Mouse (Mus musculus): ENCODE data around the gene Lrsam1. TPM values are rescaled to one million over a fixed set of nuclear protein-coding genes. Genes with fewer than 3 reads are reported as not detected.

Gene Lrsam1
- total RNA-seq, 1 experiment from 2014 or later = 5.1 TPM

- ATAC-seq (replicated peaks in 1 of 2; ENCODE audit: insufficient read depth in 1 of 2, low FRiP score in 2 of 2, low TSS enrichment in 1 of 2, low read depth in 1 of 2, poor library complexity in 2 of 2, severe bottlenecking in 2 of 2) = peak; percentile 67 to 88
Measured at GRCm38 (mm10) chr2:32912210-32912804, 49.1 kb downstream of the Lrsam1 start.

- no peak for ATAC-seq (replicated peaks in 1 of 2; ENCODE audit: insufficient read depth in 1 of 2, low FRiP score in 2 of 2, low TSS enrichment in 1 of 2, low read depth in 1 of 2, poor library complexity in 2 of 2, severe bottlenecking in 2 of 2)
Measured at GRCm38 (mm10) chr2:32911639-32912182, 49.7 kb downstream of the Lrsam1 start.

DNA sequence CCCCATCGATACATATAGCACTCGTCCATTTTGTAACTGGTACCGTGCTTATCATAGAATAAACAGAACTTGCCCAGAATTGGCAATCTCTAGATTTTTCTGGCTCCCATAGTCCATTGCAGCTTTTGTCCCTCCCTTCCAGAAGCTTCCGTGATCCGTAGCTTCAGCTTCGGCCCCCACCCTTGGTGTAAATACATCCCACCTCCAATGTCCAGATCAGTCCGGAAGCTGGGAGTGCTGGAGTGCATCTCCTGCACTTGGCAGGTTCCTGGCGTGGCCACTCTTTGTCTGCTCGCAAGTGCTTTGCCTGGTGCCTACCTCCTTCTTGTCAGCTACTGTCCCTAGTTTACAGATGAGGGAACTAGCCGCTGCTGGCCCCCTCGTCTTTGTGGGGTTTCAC is 52.6 kb downstream of the Lrsam1 start:
- ATAC-seq (replicated peaks in 1 of 2; ENCODE audit: insufficient read depth in 1 of 2, low FRiP score in 2 of 2, low TSS enrichment in 1 of 2, low read depth in 1 of 2, poor library complexity in 2 of 2, severe bottlenecking in 2 of 2) = no peak

GRCm38 (mm10) chr2:32908272-32908671 is 53.1 kb downstream of the Lrsam1 start:
- ATAC-seq (replicated peaks in 1 of 2; ENCODE audit: insufficient read depth in 1 of 2, low FRiP score in 2 of 2, low TSS enrichment in 1 of 2, low read depth in 1 of 2, poor library complexity in 2 of 2, severe bottlenecking in 2 of 2) = no peak

DNA sequence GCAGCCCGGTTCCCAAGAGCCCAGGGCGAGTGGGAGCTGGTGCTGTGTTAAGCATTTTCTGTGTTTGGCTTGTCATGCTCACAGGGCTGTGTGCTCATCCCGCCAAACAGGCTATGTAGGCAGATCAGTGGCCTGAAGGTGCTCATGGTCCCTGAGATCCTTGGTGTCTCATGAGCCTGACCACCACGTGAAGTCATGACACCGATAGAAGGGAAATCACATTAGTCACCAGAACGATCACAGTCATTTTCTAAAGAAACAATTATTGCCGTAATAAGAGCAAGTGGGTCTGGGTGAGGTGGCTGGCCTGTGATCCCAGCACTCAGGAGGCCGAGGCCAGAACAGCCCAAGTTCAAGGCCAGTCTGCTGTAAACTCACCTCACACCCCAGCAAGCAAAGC is 54.0 kb downstream of the Lrsam1 start:
- no peak for ATAC-seq (replicated peaks in 1 of 2; ENCODE audit: insufficient read depth in 1 of 2, low FRiP score in 2 of 2, low TSS enrichment in 1 of 2, low read depth in 1 of 2, poor library complexity in 2 of 2, severe bottlenecking in 2 of 2)

DNA sequence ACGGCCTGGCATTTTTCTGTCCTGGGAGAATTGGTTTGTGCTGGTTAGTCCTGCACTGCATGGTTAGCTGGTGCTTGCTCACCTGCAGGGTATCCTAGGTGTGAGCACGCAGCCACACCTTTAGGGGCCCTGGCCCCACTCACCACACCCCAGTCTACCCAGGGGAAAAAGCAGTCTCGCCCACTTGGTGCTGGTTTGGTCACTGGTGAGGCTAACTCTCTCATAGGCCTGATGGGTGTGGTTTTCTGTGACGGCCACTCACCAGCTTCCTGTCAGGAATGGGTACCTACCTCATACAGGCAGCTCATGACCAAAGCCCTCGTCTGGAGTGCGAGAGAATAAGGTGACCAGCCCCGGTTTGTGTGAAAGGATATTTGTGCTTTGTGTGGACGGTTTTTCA is 56.1 kb downstream of the Lrsam1 start:
- ATAC-seq (replicated peaks in 1 of 2; ENCODE audit: insufficient read depth in 1 of 2, low FRiP score in 2 of 2, low TSS enrichment in 1 of 2, low read depth in 1 of 2, poor library complexity in 2 of 2, severe bottlenecking in 2 of 2) = no peak

- ATAC-seq (replicated peaks in 1 of 2; ENCODE audit: insufficient read depth in 1 of 2, low FRiP score in 2 of 2, low TSS enrichment in 1 of 2, low read depth in 1 of 2, poor library complexity in 2 of 2, severe bottlenecking in 2 of 2) = no peak
Measured at GRCm38 (mm10) chr2:32904637-32905036, 56.8 kb downstream of the Lrsam1 start.

GRCm38 (mm10) chr2:32903470-32903869 is 57.9 kb downstream of the Lrsam1 start:
- ATAC-seq (replicated peaks in 1 of 2; ENCODE audit: insufficient read depth in 1 of 2, low FRiP score in 2 of 2, low TSS enrichment in 1 of 2, low read depth in 1 of 2, poor library complexity in 2 of 2, severe bottlenecking in 2 of 2) = no peak

DNA sequence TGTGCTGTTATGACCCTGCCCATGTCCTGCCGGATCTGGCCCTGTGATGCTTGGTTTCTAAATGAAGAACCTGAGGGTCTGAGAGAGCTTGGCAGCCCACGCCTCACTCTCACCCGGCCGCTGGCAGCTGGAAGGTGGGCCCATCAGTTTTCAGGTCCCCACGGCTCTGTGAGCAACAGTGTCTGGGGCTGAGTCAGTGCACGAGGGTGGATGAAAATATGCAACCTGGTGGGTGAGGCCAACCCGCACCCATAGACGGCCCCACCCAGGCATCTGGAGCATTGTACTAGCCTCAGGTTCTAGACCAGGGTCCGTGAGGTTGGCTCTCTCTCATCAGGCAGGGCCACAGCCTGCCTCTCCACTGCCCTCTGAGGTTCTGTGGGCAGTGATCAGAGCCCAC is 59.3 kb downstream of the Lrsam1 start:
- ATAC-seq (replicated peaks in 1 of 2; ENCODE audit: insufficient read depth in 1 of 2, low FRiP score in 2 of 2, low TSS enrichment in 1 of 2, low read depth in 1 of 2, poor library complexity in 2 of 2, severe bottlenecking in 2 of 2) = no peak

GRCm38 (mm10) chr2:32898983-32899382 is 62.4 kb downstream of the Lrsam1 start:
- ATAC-seq (replicated peaks in 1 of 2; ENCODE audit: insufficient read depth in 1 of 2, low FRiP score in 2 of 2, low TSS enrichment in 1 of 2, low read depth in 1 of 2, poor library complexity in 2 of 2, severe bottlenecking in 2 of 2) = no peak

- no peak; a peak in 1 of 4 replicates for ATAC-seq (replicated peaks in 1 of 2; ENCODE audit: insufficient read depth in 1 of 2, low FRiP score in 2 of 2, low TSS enrichment in 1 of 2, low read depth in 1 of 2, poor library complexity in 2 of 2, severe bottlenecking in 2 of 2)
Measured at GRCm38 (mm10) chr2:32896507-32897147, 64.8 kb downstream of the Lrsam1 start.

- no peak for ATAC-seq (replicated peaks in 1 of 2; ENCODE audit: insufficient read depth in 1 of 2, low FRiP score in 2 of 2, low TSS enrichment in 1 of 2, low read depth in 1 of 2, poor library complexity in 2 of 2, severe bottlenecking in 2 of 2)
Measured at GRCm38 (mm10) chr2:32895606-32896106, 65.8 kb downstream of the Lrsam1 start.

DNA sequence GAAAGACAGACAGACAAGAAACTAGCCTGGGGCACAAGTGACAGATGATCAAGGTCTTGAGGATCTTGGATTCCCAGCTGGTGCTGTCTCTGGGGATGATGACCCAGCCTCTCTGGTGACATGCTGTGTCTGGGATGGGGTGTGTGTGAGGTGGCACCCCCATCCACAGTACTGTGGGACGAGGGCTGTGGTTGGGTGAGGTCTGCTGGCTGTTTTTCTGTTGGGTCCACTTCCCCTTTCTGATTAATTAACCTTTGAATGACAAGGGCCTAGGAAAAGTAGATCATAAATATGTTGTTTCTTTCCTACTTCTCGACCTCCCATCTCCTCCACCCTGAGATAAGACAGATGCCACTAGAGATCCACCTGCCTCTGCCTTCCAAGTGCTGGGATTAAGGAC is 67.3 kb downstream of the Lrsam1 start:
- peak; percentile 65 to 67 for ATAC-seq (replicated peaks in 1 of 2; ENCODE audit: insufficient read depth in 1 of 2, low FRiP score in 2 of 2, low TSS enrichment in 1 of 2, low read depth in 1 of 2, poor library complexity in 2 of 2, severe bottlenecking in 2 of 2)

GRCm38 (mm10) chr2:32892490-32892889 is 68.9 kb downstream of the Lrsam1 start:
- ATAC-seq (replicated peaks in 1 of 2; ENCODE audit: insufficient read depth in 1 of 2, low FRiP score in 2 of 2, low TSS enrichment in 1 of 2, low read depth in 1 of 2, poor library complexity in 2 of 2, severe bottlenecking in 2 of 2) = no peak

GRCm38 (mm10) chr2:32891278-32891677 is 70.1 kb downstream of the Lrsam1 start:
- no peak for ATAC-seq (replicated peaks in 1 of 2; ENCODE audit: insufficient read depth in 1 of 2, low FRiP score in 2 of 2, low TSS enrichment in 1 of 2, low read depth in 1 of 2, poor library complexity in 2 of 2, severe bottlenecking in 2 of 2)

DNA sequence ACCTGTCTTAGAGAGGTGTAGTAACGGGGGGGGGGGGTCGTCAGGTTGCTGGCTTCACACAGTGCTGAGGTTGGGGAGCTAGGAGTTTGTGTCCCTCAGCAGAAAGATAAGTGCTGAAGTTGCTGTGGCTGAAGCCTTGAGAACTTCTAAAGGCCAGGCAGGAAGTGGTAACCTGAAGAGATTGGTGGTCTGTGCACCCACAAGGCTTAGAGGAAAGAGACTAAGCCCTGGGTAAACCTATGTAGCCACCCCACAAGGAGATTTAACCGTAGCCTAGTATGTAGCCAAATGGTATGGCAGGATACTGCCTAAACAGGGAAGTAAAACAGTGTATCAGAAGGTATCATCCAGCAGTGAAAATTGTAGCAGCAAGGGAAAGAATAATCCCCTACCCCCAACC is 71.1 kb downstream of the Lrsam1 start:
- peak; percentile 47 to 66 for ATAC-seq (replicated peaks in 1 of 2; ENCODE audit: insufficient read depth in 1 of 2, low FRiP score in 2 of 2, low TSS enrichment in 1 of 2, low read depth in 1 of 2, poor library complexity in 2 of 2, severe bottlenecking in 2 of 2)

DNA sequence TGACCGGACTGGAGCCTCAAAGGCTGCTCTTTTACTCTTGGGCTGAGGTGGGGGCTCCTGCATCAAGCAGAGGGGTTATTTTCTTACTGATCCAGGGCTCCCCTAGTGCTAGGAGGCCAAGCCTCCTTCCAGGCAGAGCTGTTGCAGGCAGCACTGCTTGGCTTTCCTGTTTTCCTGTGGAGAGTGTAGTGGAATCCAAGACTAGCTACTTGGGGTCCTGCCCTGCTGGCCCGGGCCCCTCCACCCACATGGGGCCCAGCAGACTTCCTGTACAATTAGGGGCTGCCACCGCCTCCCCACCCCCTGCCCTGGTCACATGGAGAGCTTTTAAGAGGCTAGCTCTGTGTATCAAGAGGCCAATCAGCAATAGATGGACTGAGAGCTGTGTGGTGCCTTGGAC is 72.9 kb downstream of the Lrsam1 start:
- no peak for ATAC-seq (replicated peaks in 1 of 2; ENCODE audit: insufficient read depth in 1 of 2, low FRiP score in 2 of 2, low TSS enrichment in 1 of 2, low read depth in 1 of 2, poor library complexity in 2 of 2, severe bottlenecking in 2 of 2)

- no peak for ATAC-seq (replicated peaks in 1 of 2; ENCODE audit: insufficient read depth in 1 of 2, low FRiP score in 2 of 2, low TSS enrichment in 1 of 2, low read depth in 1 of 2, poor library complexity in 2 of 2, severe bottlenecking in 2 of 2)
Measured at GRCm38 (mm10) chr2:32888029-32888428, 73.4 kb downstream of the Lrsam1 start.

GRCm38 (mm10) chr2:32884745-32885144 is 76.7 kb downstream of the Lrsam1 start:
- no peak; a peak in 1 of 4 replicates for ATAC-seq (replicated peaks in 1 of 2; ENCODE audit: insufficient read depth in 1 of 2, low FRiP score in 2 of 2, low TSS enrichment in 1 of 2, low read depth in 1 of 2, poor library complexity in 2 of 2, severe bottlenecking in 2 of 2)
